Mouse (Mus musculus) leukemia stem cell, adult 10-12 weeks (primary cell): Measurements from ENCODE around the gene Snx11. TPM values are rescaled to one million over a fixed set of nuclear protein-coding genes. Genes with fewer than 3 reads are reported as not detected.

ENCODE experiments used
- polyA plus RNA-seq: library from polyadenylated mRNA; stranded (reverse); fragments of >175 nt; gene quantifications from 2 replicates; pipeline ENCODE4 v1.2.3, GENCODE M21; 2012; ENCODE audit warnings: low replicate concordance

Snx11 gene
- polyA plus RNA-seq = 9.8 and 15.4 TPM in 2 replicates

DNA sequence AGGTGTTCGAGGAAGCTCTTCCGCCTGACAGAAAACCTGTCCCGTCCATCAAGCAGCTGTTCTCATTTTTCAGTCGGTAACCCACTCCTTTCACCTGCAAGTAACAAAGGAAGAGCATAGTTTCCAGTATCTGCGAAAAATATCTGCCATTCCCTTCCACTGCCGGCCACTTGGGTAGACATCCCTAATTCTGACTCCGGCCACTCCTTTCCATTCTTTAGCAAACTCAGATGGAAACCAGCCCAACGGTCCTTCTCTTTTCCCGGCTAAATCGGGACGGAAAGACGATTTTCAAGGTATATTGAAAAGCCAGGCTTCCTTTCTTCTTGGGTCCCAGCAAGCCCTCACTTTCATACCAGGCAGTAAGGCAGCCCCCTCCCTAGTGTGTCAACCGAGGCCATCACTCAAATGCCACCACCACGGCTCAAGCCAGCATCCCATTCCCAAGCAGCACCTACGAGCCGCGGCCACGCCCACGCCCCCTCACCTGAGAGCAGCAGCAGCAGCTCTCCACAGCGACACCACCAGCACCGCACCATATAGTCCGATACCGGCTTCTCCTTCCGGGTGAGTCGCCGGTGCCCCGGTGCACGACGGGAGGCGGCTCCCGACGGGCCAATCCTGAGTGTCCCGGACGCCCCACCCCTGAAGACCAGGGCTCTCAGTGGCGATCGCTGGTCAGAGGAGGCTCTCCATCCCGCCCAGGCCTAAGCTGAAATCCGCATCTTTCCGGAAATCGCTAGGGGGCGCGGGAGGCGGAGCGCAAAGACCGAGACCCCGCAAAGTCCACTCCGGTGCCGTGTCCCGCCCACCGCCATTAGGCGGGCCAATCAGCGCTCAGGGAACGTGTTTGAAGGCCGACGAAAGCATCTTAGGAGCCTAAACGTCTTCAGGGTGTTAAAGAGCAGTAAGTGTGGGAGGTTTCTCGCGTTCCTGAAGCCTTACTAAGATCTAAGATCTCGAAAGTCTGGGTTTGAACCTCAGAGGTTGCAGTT, at the start of gene Snx11:
Gene Snx11, minus strand, starts transcription at position 592 of the 995 bp plus-strand sequence.

DNA sequence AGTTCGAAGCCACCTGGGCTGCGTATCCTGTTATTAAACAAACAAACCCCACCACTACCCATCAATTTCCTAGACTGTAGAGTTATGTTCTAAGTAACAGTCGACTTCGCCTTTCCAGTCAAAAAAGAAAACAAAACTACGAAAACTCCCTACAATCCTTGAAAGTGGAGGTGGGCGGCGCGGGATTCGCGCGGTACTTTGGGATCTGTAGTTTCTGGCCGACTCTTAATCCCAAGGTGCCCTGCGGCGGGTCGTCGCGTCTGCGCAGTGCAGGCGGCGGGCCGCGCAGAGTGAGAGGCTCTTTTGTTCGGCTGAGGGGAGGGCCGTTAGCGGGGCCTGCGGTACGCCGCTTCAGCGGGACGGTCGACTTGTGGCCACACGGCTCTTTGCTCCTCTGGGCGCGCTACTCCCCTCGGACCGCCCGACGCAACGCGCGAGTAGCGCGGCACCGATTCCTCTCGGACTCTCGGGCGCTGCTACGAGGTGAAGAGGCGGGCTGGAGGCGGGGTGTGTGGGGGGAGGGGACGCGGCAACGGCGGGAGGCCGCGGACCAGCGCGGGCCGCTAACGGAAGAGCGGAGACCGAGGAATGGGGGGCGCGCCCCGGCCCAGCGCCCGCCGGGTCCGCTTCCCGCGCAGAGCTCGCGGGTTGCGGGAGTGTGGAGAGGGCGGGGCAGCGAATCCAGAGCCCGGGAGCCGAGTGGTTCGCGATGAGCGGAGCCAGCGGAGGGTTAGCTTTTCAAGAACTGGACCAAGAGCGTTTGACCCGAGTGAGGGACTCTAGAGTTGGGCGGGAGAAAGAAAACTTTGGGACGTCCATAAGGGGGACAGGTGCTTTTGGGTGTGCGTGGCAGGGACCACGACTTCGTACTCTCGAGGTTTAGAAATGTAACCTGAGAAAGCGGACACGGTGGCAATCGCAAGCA, 11.8 kb upstream of the Snx11 start, which contains the start of gene Cbx1:
Gene Cbx1, plus strand, starts transcription at position 257 of the 925 bp plus-strand sequence.

Other genes starting within 250 kb of the Snx11 start
- 40.4 and 54.9 TPM in 2 replicates for gene Cbx1, start 11.6 kb upstream of the Snx11 start, polyA plus RNA-seq
- 34.4 and 107 TPM in 2 replicates for gene Nfe2l1, start 52.4 kb upstream of the Snx11 start, polyA plus RNA-seq
- gene Copz2, start 72.3 kb upstream of the Snx11 start, polyA plus RNA-seq = 2.1 and 3.9 TPM in 2 replicates
- gene Cdk5rap3, start 138.9 kb upstream of the Snx11 start, polyA plus RNA-seq = 12.3 and 25.9 TPM in 2 replicates
- not detected in 2 replicates for gene Prr15l, start 150.5 kb upstream of the Snx11 start, polyA plus RNA-seq
- 13.1 and 20.4 TPM in 2 replicates for gene Pnpo, start 166.4 kb upstream of the Snx11 start, polyA plus RNA-seq
- gene Sp2, start 205.4 kb upstream of the Snx11 start, polyA plus RNA-seq = 90.0 and 123 TPM in 2 replicates
- 0.51 and 0.55 TPM in 2 replicates for gene Sp6, start 235.8 kb upstream of the Snx11 start, polyA plus RNA-seq